Mouse (Mus musculus) limb, embryonic 11.5 days (tissue): ENCODE results near the gene Prr5. TPM values are rescaled to one million over a fixed set of nuclear protein-coding genes. Genes with fewer than 3 reads are reported as not detected.

Source experiments
- ATAC-seq: fragments of 200-750 bp; cut with Nextera tagmentation; 2 replicates; pipeline ENCODE4 v1.8.0; 2017; ENCODE audit warnings: low read depth; ENCODE audit not compliant: insufficient number of reproducible peaks, low FRiP score, low TSS enrichment
- DNase-seq: peaks from one replicate; pipeline ENCODE4 v3.0.0-alpha.2; 2015; ENCODE audit warnings: low spot score
- H3K27ac ChIP-seq: fragments of 300-500 bp; sonication (generic); replicated peaks from 2 replicates; pipeline ENCODE4 v1.5.1; 2014; ENCODE audit warnings: low read depth, mild to moderate bottlenecking, low read length
- H3K27me3 ChIP-seq: fragments of 300-500 bp; sonication (generic); 2 replicates; pipeline ENCODE4 v1.6.1; 2014; ENCODE audit warnings: mild to moderate bottlenecking, low read length, mixed read lengths; ENCODE audit not compliant: control insufficient read depth, insufficient read depth
- H3K36me3 ChIP-seq: fragments of 300-500 bp; sonication (generic); 2 replicates; pipeline ENCODE4 v1.6.1; 2014; ENCODE audit warnings: mild to moderate bottlenecking, low read length, moderate library complexity, mixed read lengths; ENCODE audit not compliant: control insufficient read depth, insufficient read depth
- H3K4me1 ChIP-seq: fragments of 300-500 bp; sonication (generic); 2 replicates; pipeline ENCODE4 v1.6.1; 2014; ENCODE audit warnings: low read length, mixed read lengths; ENCODE audit not compliant: control insufficient read depth, insufficient read depth
- H3K4me2 ChIP-seq: fragments of 300-500 bp; sonication (generic); 2 replicates; pipeline ENCODE4 v1.6.1; 2014; ENCODE audit warnings: low read depth, mild to moderate bottlenecking, moderate library complexity; ENCODE audit not compliant: severe bottlenecking
- H3K4me3 ChIP-seq: fragments of 300-500 bp; sonication (generic); 2 replicates; pipeline ENCODE4 v1.5.1; 2014; ENCODE audit warnings: low read depth, low read length
- H3K9ac ChIP-seq: fragments of 300-500 bp; sonication (generic); 2 replicates; pipeline ENCODE4 v1.6.1; 2014; ENCODE audit warnings: mild to moderate bottlenecking, low read length
- H3K9me3 ChIP-seq: fragments of 300-500 bp; sonication (generic); 2 replicates; pipeline ENCODE4 v1.6.1; 2016; ENCODE audit warnings: low read length; ENCODE audit not compliant: control insufficient read depth
- WGBS: fragments of 180-500 bp; shearing (Covaris S2); extraction: QIAGEN DNeasy Blood & Tissue Kit; methylation state at CpG from one replicate; pipeline ENCODE4 v1.1.7; 2014; 5-methylcytosine and 5-hydroxymethylcytosine counted together
- polyA plus RNA-seq: library from polyadenylated mRNA; unstranded; fragments of >200 nt; fragmentation: Nextera tagmentation; extraction: Ambion mirVana; gene quantifications from 2 replicates; pipeline ENCODE4 v1.2.1, GENCODE M21; 2014

Prr5 gene
- polyA plus RNA-seq, 1 experiment from 2014 or later, result 13.2 TPM

GRCm38 (mm10) chr15:84689356-84689755 is 19.9 kb downstream of the Prr5 start:
- ATAC-seq (no peak), DNase-seq (no peak)
- Histone ChIP-seq H3K36me3 (no peaks in the 10 kb centered on the region), H3K27ac (no peak overlapping the region), H3K4me3 (no peak overlapping the region), H3K4me2 (no peak overlapping the region), H3K4me1 (peaks cover 4% of the 10 kb centered on the region; the same call in 1 of the 2 replicates), H3K9me3 (no peaks in the 10 kb centered on the region), H3K9ac (no peak overlapping the region), H3K27me3 (no peaks in the 10 kb centered on the region)
- 93% methylated on average over 6 of the region's 6 CpGs for WGBS

GRCm38 (mm10) chr15:84691513-84691912 is 22.1 kb downstream of the Prr5 start:
- Histone ChIP-seq H3K4me2 (no peak overlapping the region), H3K4me1 (peaks cover 4% of the 10 kb centered on the region), H3K9me3 (no peaks in the 10 kb centered on the region), H3K27ac (no peak overlapping the region), H3K4me3 (no peak overlapping the region), H3K9ac (no peak overlapping the region), H3K27me3 (no peaks in the 10 kb centered on the region), H3K36me3 (no peaks in the 10 kb centered on the region)
- 91% methylated on average over 6 of the region's 6 CpGs for WGBS
- DNase-seq (no peak), ATAC-seq (no peak)

DNA sequence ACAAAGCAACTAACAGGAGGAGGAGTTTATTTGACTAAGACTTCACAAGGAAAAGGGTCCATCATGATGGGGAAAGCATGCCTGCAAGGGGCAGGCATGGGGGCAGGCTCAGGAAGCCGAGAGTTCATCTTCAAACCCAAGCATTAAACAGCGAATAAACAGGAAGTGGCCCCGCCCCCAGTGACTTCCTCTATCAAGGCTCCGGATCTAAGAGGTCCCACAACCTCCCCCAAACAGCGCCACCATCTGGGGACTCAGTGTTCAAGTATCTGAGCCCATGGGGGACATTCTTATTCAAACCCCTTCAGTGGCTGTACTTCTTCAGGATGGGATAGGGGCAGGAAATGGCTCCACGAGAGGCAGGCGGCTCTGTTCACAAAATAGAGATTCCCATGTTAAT is 23.2 kb downstream of the Prr5 start:
- ATAC-seq (no peak), DNase-seq (no peak)
- Histone ChIP-seq H3K4me2 (no peak overlapping the region), H3K9ac (no peak overlapping the region), H3K4me3 (no peak overlapping the region), H3K36me3 (no peaks in the 10 kb centered on the region), H3K27ac (no peak overlapping the region), H3K9me3 (no peaks in the 10 kb centered on the region), H3K27me3 (no peaks in the 10 kb centered on the region), H3K4me1 (peaks cover 9% of the 10 kb centered on the region)
- WGBS, result 90% methylated on average over 7 of the region's 7 CpGs

DNA sequence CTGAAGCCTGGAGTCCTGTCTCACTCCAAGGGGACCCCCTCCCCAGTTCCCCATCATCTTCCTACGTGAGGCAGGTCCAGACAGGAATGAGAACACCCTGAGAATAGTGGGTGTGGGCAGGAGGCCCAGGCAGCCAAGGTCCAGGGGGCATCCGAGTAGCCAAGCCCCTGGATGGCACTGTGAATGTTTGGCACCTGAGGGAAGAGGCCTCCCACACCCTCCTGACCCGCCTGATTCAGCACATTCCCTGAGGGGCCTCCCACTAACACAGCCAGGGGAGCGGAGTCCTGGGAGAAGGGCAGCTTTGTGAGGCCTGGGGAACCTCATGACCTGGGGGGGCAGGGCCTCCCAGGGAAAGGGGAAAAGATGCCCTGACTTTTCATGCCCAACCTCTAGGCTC is 26.6 kb downstream of the Prr5 start:
- H3K27ac ChIP-seq, result no peak overlapping the region
- H3K36me3 ChIP-seq, result no peaks in the 10 kb centered on the region
- 78% methylated on average over 4 of the region's 4 CpGs for WGBS
- no peaks in the 10 kb centered on the region for H3K9me3 ChIP-seq
- DNase-seq (no peak), ATAC-seq (no peak)
- no peak overlapping the region for H3K4me2 ChIP-seq
- no peak overlapping the region for H3K9ac ChIP-seq
- peaks cover 14% of the 10 kb centered on the region for H3K4me1 ChIP-seq
- H3K27me3 ChIP-seq, result no peaks in the 10 kb centered on the region
- H3K4me3 ChIP-seq, result no peak overlapping the region

DNA sequence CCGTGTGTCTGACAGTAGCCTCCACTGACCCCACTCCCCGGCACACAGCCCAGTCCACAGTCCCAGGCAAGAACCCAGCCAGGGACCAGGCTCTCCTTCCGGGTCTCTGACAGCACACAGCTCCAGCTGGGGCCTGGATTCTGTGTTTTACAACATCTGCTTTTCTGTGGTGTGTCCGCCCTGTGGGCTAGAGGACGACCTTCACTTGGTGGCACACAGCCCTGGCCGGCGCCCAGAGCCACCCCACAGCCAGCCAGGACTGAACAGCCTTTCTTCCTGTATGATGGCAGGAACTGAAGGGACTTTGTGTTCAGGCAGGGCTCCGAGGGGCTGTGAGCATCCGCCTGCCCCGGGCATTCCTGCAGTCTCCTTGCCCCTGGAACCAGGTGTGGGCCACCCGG is 28.2 kb downstream of the Prr5 start:
- Histone ChIP-seq H3K27me3 (no peaks in the 10 kb centered on the region), H3K27ac (peak overlapping the region; percentile 70), H3K36me3 (0 out of 2 replicates have a peak, but pooled peaks cover 2% of the 10 kb centered on the region), H3K4me1 (peaks cover 14% of the 10 kb centered on the region), H3K4me2 (no peak overlapping the region), H3K9ac (no peak overlapping the region), H3K9me3 (no peaks in the 10 kb centered on the region), H3K4me3 (no peak overlapping the region)
- ATAC-seq (no peak), DNase-seq (no peak)
- 63% methylated on average over 11 of the region's 11 CpGs for WGBS

DNA sequence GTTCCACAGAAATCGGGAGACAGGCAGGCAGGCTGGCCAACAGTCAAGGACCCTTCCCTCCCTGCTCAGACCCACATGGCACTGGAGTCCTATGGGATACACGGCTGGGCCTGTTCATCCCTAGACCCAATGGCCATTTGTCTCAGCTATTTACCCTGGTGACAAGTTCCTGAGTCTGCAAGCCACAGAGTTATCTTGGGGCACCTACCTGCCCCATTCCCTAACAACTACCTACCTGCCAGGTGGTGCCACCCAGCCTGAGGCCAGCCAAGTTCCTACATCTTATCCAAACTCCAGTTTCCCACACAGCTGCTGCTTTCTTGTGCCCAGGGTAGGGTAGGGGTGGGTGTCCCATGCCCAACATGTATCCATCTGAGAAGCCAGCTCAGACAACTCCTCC is 28.8 kb downstream of the Prr5 start:
- Histone ChIP-seq H3K27me3 (no peaks in the 10 kb centered on the region), H3K36me3 (0 out of 2 replicates have a peak, but pooled peaks cover 2% of the 10 kb centered on the region), H3K9ac (no peak overlapping the region), H3K27ac (no peak overlapping the region; the same call in 1 of the 2 replicates), H3K4me2 (no peak overlapping the region), H3K9me3 (no peaks in the 10 kb centered on the region), H3K4me3 (no peak overlapping the region), H3K4me1 (peaks cover 14% of the 10 kb centered on the region)
- DNase-seq (no peak), ATAC-seq (no peak)
- WGBS, result 83% methylated on average over 2 of the region's 2 CpGs

GRCm38 (mm10) chr15:84700147-84700794 is 30.9 kb downstream of the Prr5 start:
- H3K27ac ChIP-seq, result no peak overlapping the region
- peak; percentile 87 for DNase-seq

DNA sequence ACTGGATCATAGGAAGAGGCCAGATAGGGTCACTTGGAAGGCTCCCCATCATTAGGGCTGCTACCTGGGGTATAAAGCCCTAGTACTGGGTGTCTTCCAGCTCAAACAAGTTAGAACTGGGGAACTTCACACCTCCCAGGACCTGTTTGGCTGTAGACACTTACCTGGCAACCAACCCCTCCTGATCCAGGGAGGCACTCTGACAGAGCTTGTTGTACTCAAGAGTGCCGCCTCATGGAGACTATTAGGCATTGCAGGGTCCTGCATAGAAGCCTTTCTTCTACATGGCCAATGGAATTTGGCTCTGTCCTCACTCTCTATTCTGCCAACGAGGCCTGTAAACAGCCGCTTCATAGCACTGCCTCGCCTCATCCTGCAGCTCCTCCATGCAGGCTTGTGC is 32.5 kb downstream of the Prr5 start:
- Histone ChIP-seq H3K27ac (no peak overlapping the region), H3K4me1 (peaks cover 12% of the 10 kb centered on the region), H3K9me3 (no peaks in the 10 kb centered on the region), H3K4me2 (no peak overlapping the region), H3K9ac (no peak overlapping the region), H3K36me3 (0 out of 2 replicates have a peak, but pooled peaks cover 2% of the 10 kb centered on the region), H3K4me3 (no peak overlapping the region), H3K27me3 (no peaks in the 10 kb centered on the region)
- DNase-seq (no peak), ATAC-seq (no peak)
- WGBS, result 37% methylated on average over 4 of the region's 4 CpGs

More at GRCm38 (mm10) chr15:84700147-84700794, 30.9 kb downstream of the Prr5 start:
- no peak for ATAC-seq
- Histone ChIP-seq H3K4me3 (no peak overlapping the region), H3K9me3 (no peaks in the 10 kb centered on the region), H3K36me3 (0 out of 2 replicates have a peak, but pooled peaks cover 2% of the 10 kb centered on the region), H3K9ac (no peak overlapping the region), H3K27me3 (no peaks in the 10 kb centered on the region), H3K4me2 (no peak overlapping the region), H3K4me1 (peaks cover 14% of the 10 kb centered on the region)
- 58% methylated on average over 6 of the region's 6 CpGs for WGBS
